Comparison of ENCODE assay signal across 17 mouse cellular contexts in the genomic region with DNA sequence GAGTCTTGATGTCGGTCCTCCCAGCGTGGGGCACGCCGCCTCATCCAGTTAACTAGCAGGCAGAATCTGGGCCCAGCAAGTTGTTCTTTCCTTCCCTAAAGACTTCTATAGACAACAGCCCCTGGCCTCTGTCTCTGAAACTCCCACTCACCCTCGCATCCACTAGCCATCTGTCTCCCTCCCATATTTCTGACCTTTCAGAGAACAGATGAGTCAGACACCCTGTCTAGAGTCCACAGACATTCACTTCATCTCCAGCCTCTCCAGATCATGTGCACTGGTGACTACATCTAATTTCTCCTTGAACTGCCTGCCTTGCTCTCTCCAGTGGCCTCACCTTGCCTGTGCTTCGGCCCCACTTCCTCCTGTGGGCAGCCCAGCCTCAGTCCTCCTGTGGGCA.
DNase-seq lines count a peak whose midpoint lies in the region; ATAC-seq and TF ChIP-seq lines count a peak whose summit lies in the region.
"Had no signal": no experiment of that assay in that cellular context is flagged by ENCODE, and none has a peak within 500 bp of the region (broad histone marks: within the 10 kb centered on the region; RNA-seq: fewer than 3 reads in every experiment).

No protein-coding gene starts in this region.

- H3K4me3 ChIP-seq in heart, embryonic 10.5 days: no peak overlapping the region
- no peak overlapping the region for H3K4me3 ChIP-seq in stomach, embryonic 14.5 days (ENCODE audit: low read depth, low read length)
- H3K4me3 ChIP-seq in stomach, postnatal 0 days (ENCODE audit: low read depth, low read length): no peak overlapping the region
- no peak overlapping the region for H3K4me3 ChIP-seq in forebrain, embryonic 11.5 days (ENCODE audit: low read depth, low read length)

- H3K27me3 ChIP-seq in heart, embryonic 10.5 days (ENCODE audit: insufficient read depth, poor library complexity, severe bottlenecking): no peaks in the 10 kb centered on the region
- H3K27me3 ChIP-seq in stomach, embryonic 14.5 days (ENCODE audit: control insufficient read depth, insufficient read depth, low read length): no peaks in the 10 kb centered on the region
- no peaks in the 10 kb centered on the region for H3K27me3 ChIP-seq in stomach, postnatal 0 days (ENCODE audit: control insufficient read depth, insufficient read depth, low read length)
- no peaks in the 10 kb centered on the region for H3K27me3 ChIP-seq in forebrain, embryonic 11.5 days (ENCODE audit: control insufficient read depth, insufficient read depth, low read length)
- H3K27me3 ChIP-seq: limb, embryonic 12.5 days; midbrain, embryonic 15.5 days; neural tube, embryonic 13.5 days had no signal

- peaks cover 12% of the 10 kb centered on the region; the same call in 1 of the 2 replicates for H3K4me1 ChIP-seq in heart, embryonic 10.5 days
- H3K4me1 ChIP-seq in stomach, embryonic 14.5 days (ENCODE audit: control insufficient read depth, insufficient read depth, low read length): no peaks in the 10 kb centered on the region
- no peaks in the 10 kb centered on the region for H3K4me1 ChIP-seq in stomach, postnatal 0 days (replicated peaks; ENCODE audit: control insufficient read depth, insufficient read depth)
- H3K4me1 ChIP-seq in forebrain, embryonic 11.5 days (replicated peaks; ENCODE audit: control insufficient read depth, insufficient read depth, low read length): no peaks in the 10 kb centered on the region
- H3K4me1 ChIP-seq: limb, embryonic 12.5 days had no signal

- intact Hi-C loops in heart, postnatal 25 days (cut with DNase I): loop anchor here (2.0 to 5.0 kb wide), 5 partner anchors 80 to 730 kb away; partner anchors contain the start of gene Cmya5

- no peaks in the 10 kb centered on the region for H3K9me3 ChIP-seq in heart, embryonic 10.5 days
- no peaks in the 10 kb centered on the region for H3K9me3 ChIP-seq in stomach, embryonic 14.5 days (ENCODE audit: control insufficient read depth, low read depth, low read length)
- no peaks in the 10 kb centered on the region for H3K9me3 ChIP-seq in stomach, postnatal 0 days (ENCODE audit: control insufficient read depth, low read length)
- no peaks in the 10 kb centered on the region for H3K9me3 ChIP-seq in forebrain, embryonic 11.5 days (ENCODE audit: control insufficient read depth, low read length)
- H3K9me3 ChIP-seq: embryonic facial prominence, embryonic 10.5 days; limb, embryonic 12.5 days; midbrain, embryonic 15.5 days; neural tube, embryonic 13.5 days had no signal

- WGBS in heart, embryonic 10.5 days: 93% methylated on average over 6 of the region's 6 CpGs
- 90% methylated on average over 6 of the region's 6 CpGs for whole genome bisulfite sequencing in stomach, embryonic 14.5 days
- WGBS in stomach, postnatal 0 days: 90% methylated on average over 6 of the region's 6 CpGs
- 89% methylated on average over 6 of the region's 6 CpGs for WGBS in forebrain, embryonic 11.5 days

- DNase-seq in cerebellum, adult 8-10 months: no peak
- DNase-seq in heart, embryonic 10.5 days (ENCODE audit: low spot score): no peak
- DNase-seq in heart, postnatal 25 days (ENCODE audit: low spot score): no peak
- no peak for DNase-seq in stomach, postnatal 0 days (ENCODE audit: low spot score)
- no peak for DNase-seq in kidney, postnatal 14 days
- no peak for DNase-seq in forebrain, embryonic 11.5 days (ENCODE audit: low spot score)
- DNase-seq: heart, adult 2 months; kidney, adult 8-10 months; kidney, postnatal 4 days had no signal

- H3K27ac ChIP-seq in heart, embryonic 10.5 days: 0 out of 2 replicates have a peak overlapping the region, but pooled peaks have one; percentile 37
- H3K27ac ChIP-seq in stomach, embryonic 14.5 days (ENCODE audit: low read length): no peak overlapping the region
- no peak overlapping the region for H3K27ac ChIP-seq in stomach, postnatal 0 days (replicated peaks)
- no peak overlapping the region for H3K27ac ChIP-seq in forebrain, embryonic 11.5 days (ENCODE audit: low read depth, low read length)
- H3K27ac ChIP-seq: heart, adult 2 months; limb, embryonic 12.5 days; liver, embryonic 14.5 days; midbrain, embryonic 15.5 days; neural tube, embryonic 13.5 days had no signal

- TF ChIP-seq CTCF in stomach, postnatal 0 days (IDR thresholded peaks at IDR 0.05; ENCODE audit: low read depth): no peak

- no peak for TF ChIP-seq EP300 in stomach, postnatal 0 days (optimal IDR thresholded peaks at IDR 0.05)

- H3K9ac ChIP-seq in stomach, embryonic 14.5 days (replicated peaks; ENCODE audit: low read depth, low read length): no peak overlapping the region
- H3K9ac ChIP-seq in stomach, postnatal 0 days (ENCODE audit: low read length): no peak overlapping the region
- H3K9ac ChIP-seq in forebrain, embryonic 11.5 days (ENCODE audit: low read length): no peak overlapping the region
- H3K9ac ChIP-seq: limb, embryonic 12.5 days; liver, embryonic 14.5 days had no signal

- peak; percentile 19; the same call in 1 of the 2 replicates for ATAC-seq in cerebellum, adult (ENCODE audit: insufficient number of reproducible peaks, low FRiP score, low TSS enrichment)
- ATAC-seq in stomach, embryonic 14.5 days (ENCODE audit: insufficient number of reproducible peaks, insufficient read depth, low FRiP score, low read depth): peak; percentile 56; the same call in 1 of the 2 replicates
- ATAC-seq in stomach, postnatal 0 days (ENCODE audit: low FRiP score, low TSS enrichment): no peak
- ATAC-seq in forebrain, embryonic 11.5 days (replicated peaks; ENCODE audit: low FRiP score): no peak
- ATAC-seq: lung, postnatal 0 days had no signal

- H3K4me2 ChIP-seq in stomach, embryonic 14.5 days (replicated peaks; ENCODE audit: low read depth, low read length): no peak overlapping the region
- H3K4me2 ChIP-seq in stomach, postnatal 0 days (replicated peaks; ENCODE audit: low read depth): no peak overlapping the region
- no peak overlapping the region for H3K4me2 ChIP-seq in forebrain, embryonic 11.5 days (ENCODE audit: low read depth, low read length, severe bottlenecking)

- no peaks in the 10 kb centered on the region for H3K36me3 ChIP-seq in heart, embryonic 10.5 days
- no peaks in the 10 kb centered on the region for H3K36me3 ChIP-seq in stomach, embryonic 14.5 days (ENCODE audit: control insufficient read depth, insufficient read depth, low read length)
- no peaks in the 10 kb centered on the region for H3K36me3 ChIP-seq in stomach, postnatal 0 days (ENCODE audit: control insufficient read depth, insufficient read depth, low read length)
- H3K36me3 ChIP-seq in forebrain, embryonic 11.5 days (ENCODE audit: control insufficient read depth, insufficient read depth, low read length): no peaks in the 10 kb centered on the region
- H3K36me3 ChIP-seq: embryonic facial prominence, embryonic 10.5 days; limb, embryonic 12.5 days; midbrain, embryonic 15.5 days; neural tube, embryonic 13.5 days had no signal

Comparison
In these comparisons a context has a peak if more than half of its experiments do, and no peak if none do; other contexts are left out.
1. ATAC-seq: peak in cerebellum, adult (single experiment) and stomach, embryonic 14.5 days (single experiment); none in stomach, postnatal 0 days (single experiment) and forebrain, embryonic 11.5 days (single experiment).